Mouse (Mus musculus): ENCODE measurements around the gene Chrm2. TPM values are rescaled to one million over a fixed set of nuclear protein-coding genes. Genes with fewer than 3 reads are reported as not detected.

Gene Chrm2
- total and polyA plus RNA-seq, 3 experiments: 26.1 to 83.6 (median 67.4) TPM

DNA sequence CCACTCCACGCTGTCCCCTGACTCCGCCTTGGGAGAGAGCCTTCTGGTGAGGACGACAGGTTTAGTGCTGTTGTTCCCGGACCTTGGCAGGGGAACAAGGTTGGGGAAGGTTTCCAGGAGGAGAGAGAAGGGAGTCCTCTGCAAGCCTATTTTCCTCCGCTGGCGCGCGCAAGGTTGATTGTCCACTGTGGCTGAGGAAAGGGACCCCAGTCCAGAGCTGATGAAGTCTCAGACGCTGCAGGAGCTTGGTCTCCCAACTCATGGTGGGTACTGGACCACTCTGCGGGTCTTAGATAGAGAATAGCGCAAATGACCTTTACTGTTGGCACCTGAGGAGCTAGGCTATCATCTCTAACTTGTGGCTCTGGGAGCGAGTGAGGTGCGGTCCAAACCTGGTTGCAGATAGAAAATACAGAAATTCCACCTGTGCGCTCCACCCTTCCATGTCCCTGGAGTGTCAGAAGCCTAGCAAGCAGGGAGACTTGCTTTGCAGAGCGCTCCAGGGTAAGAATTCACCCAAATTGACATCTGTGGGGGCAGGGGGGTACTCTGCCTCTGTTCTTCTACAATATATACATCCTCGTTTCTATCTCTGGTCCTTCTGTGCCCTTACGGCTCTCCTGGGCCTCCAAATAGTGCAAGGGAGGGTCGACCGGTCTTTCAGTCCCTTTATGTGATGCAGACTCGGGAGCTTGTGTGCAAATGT lies 1.5 kb downstream of the Chrm2 start:
- TF ChIP-seq EP300 (IDR thresholded peaks at IDR 0.05; ENCODE audit: insufficient read depth, low read depth, low read length) (no peak), POLR2A (IDR thresholded peaks at IDR 0.05; ENCODE audit: insufficient read depth, low read depth, low read length) (peak; percentile 36; the same call in 1 of the 2 replicates), CTCF (IDR thresholded peaks at IDR 0.05) (no peak)
- 31% methylated on average over 20 of the region's 20 CpGs for WGBS
- H3K36me3 ChIP-seq (ENCODE audit: control insufficient read depth, insufficient read depth, low read length): no peaks in the 10 kb centered on the region
- H3K4me3 ChIP-seq: peak overlapping the region; percentile 60
- peak; percentile 47 for DNase-seq
- intact Hi-C loops (cut with DNase I): loop anchor here (5.0 to 10.0 kb wide), 4 partner anchors 63 to 1005 kb away; no protein-coding TSS in a partner anchor
- H3K4me1 ChIP-seq (ENCODE audit: control insufficient read depth, insufficient read depth, low read length): no peaks in the 10 kb centered on the region
- H3K27me3 ChIP-seq (ENCODE audit: control insufficient read depth, insufficient read depth, low read length): no peaks in the 10 kb centered on the region
- peak overlapping the region; percentile 88 for H3K27ac ChIP-seq
- peak overlapping the region; percentile 60 for H3K9ac ChIP-seq (ENCODE audit: low read depth, low read length)
- H3K79me2 ChIP-seq (replicated peaks; ENCODE audit: control insufficient read depth, insufficient read depth, low read length): no peaks in the 10 kb centered on the region

DNA sequence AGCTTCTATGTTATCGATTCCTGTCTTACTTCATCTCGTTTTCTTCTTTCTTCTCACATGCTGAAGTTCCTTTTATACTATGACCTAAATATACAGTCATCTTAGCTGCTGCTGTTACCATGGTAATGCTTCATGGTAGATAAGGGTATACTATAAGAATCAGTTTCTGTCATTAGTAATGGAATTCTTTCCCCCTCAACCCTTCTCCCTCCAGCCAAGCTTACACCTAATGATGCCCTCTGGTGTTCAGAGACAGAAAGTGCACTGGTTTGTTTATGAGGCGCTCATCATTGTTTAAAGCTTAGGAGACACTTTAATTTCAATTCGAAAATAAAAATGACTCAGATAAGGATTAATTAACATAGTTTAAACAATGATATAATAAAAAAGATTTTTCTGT lies 5.8 kb downstream of the Chrm2 start:
- Histone ChIP-seq H3K79me2 (replicated peaks; ENCODE audit: control insufficient read depth, insufficient read depth, low read length) (0 out of 2 replicates have a peak, but pooled peaks cover 1% of the 10 kb centered on the region), H3K9ac (ENCODE audit: low read depth, low read length) (no peak overlapping the region), H3K4me1 (ENCODE audit: control insufficient read depth, insufficient read depth, low read length) (peaks cover 8% of the 10 kb centered on the region), H3K27ac (no peak overlapping the region), H3K36me3 (ENCODE audit: control insufficient read depth, insufficient read depth, low read length) (peaks cover 12% of the 10 kb centered on the region), H3K4me3 (no peak overlapping the region), H3K27me3 (ENCODE audit: control insufficient read depth, insufficient read depth, low read length) (no peaks in the 10 kb centered on the region)
- intact Hi-C loops (cut with DNase I): loop anchor here (5.0 kb wide), 2 partner anchors 114 to 1141 kb away; no protein-coding TSS in a partner anchor
- TF ChIP-seq CTCF (IDR thresholded peaks at IDR 0.05) (peak; percentile 72), EP300 (IDR thresholded peaks at IDR 0.05; ENCODE audit: insufficient read depth, low read depth, low read length) (no peak), POLR2A (IDR thresholded peaks at IDR 0.05; ENCODE audit: insufficient read depth, low read depth, low read length) (no peak)
- WGBS: 62% methylated on average over 4 of the region's 4 CpGs
- no peak for DNase-seq

DNA sequence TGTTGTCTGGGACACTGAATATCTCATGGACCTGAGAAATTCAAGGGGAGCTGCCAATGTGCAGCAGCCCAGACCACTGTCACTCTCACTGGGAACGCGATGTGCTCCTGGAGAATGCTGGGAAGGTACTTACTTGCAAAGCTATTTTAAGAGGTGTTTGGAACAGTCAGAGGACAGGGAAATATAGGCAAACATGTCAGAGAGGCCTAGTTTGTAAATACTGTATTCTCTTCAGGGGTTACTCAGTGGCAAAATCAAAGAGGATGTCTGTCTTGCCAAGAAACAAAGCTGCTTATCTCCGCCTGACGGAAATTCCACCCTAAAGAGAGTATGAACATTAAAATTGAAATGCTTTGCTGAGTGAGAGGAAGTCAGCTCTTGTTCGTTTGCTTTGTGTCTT lies 17.3 kb downstream of the Chrm2 start:
- Histone ChIP-seq H3K9ac (ENCODE audit: low read depth, low read length) (no peak overlapping the region), H3K27me3 (ENCODE audit: control insufficient read depth, insufficient read depth, low read length) (no peaks in the 10 kb centered on the region), H3K27ac (peak overlapping the region; percentile 67), H3K36me3 (ENCODE audit: control insufficient read depth, insufficient read depth, low read length) (peaks cover 26% of the 10 kb centered on the region), H3K79me2 (replicated peaks; ENCODE audit: control insufficient read depth, insufficient read depth, low read length) (no peaks in the 10 kb centered on the region), H3K4me3 (no peak overlapping the region), H3K4me1 (ENCODE audit: control insufficient read depth, insufficient read depth, low read length) (peaks cover 3% of the 10 kb centered on the region)
- intact Hi-C loops (cut with DNase I): loop anchor here (5.0 kb wide), 1 partner anchor 42 kb away; no protein-coding TSS in a partner anchor
- DNase-seq: peak; percentile 52 to 80
- no peak for TF ChIP-seq CTCF (IDR thresholded peaks at IDR 0.05)
- TF ChIP-seq POLR2A (IDR thresholded peaks at IDR 0.05; ENCODE audit: insufficient read depth, low read depth, low read length): peak; percentile 41; the same call in 1 of the 2 replicates
- peak; percentile 100 for TF ChIP-seq EP300 (IDR thresholded peaks at IDR 0.05; ENCODE audit: insufficient read depth, low read depth, low read length)
- 6% methylated on average over 5 of the region's 5 CpGs for WGBS

DNA sequence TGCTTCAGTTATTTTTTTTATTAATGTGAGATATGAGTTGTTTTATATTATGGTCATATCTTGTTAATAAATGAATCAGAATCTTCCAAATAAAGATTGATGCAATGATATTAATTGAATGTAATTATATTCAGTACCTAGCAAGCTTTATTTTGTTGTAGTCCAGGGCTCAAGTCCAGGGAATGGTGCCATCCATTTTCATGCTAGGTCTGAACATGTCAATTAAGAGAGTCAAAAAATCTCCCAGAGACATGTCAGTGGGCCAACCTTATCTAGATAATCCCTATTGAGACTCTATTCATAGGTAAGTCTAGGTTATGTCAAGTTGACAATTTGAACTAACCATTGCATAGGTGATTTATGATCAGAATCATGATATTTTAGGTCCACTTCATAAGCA lies 21.1 kb downstream of the Chrm2 start:
- H3K36me3 ChIP-seq (ENCODE audit: control insufficient read depth, insufficient read depth, low read length): peaks cover 24% of the 10 kb centered on the region
- intact Hi-C loops (cut with DNase I): loop anchor here (5.0 kb wide), 1 partner anchor 38 kb away; no protein-coding TSS in a partner anchor
- H3K4me1 ChIP-seq (ENCODE audit: control insufficient read depth, insufficient read depth, low read length): peaks cover 3% of the 10 kb centered on the region
- no peaks in the 10 kb centered on the region for H3K79me2 ChIP-seq (replicated peaks; ENCODE audit: control insufficient read depth, insufficient read depth, low read length)
- no peaks in the 10 kb centered on the region for H3K27me3 ChIP-seq (ENCODE audit: control insufficient read depth, insufficient read depth, low read length)
- no peak for DNase-seq
- H3K27ac ChIP-seq: no peak overlapping the region
- TF ChIP-seq POLR2A (IDR thresholded peaks at IDR 0.05; ENCODE audit: insufficient read depth, low read depth, low read length): no peak
- TF ChIP-seq EP300 (IDR thresholded peaks at IDR 0.05; ENCODE audit: insufficient read depth, low read depth, low read length): no peak
- no peak for TF ChIP-seq CTCF (IDR thresholded peaks at IDR 0.05)
- no peak overlapping the region for H3K4me3 ChIP-seq
- H3K9ac ChIP-seq (ENCODE audit: low read depth, low read length): no peak overlapping the region

DNA sequence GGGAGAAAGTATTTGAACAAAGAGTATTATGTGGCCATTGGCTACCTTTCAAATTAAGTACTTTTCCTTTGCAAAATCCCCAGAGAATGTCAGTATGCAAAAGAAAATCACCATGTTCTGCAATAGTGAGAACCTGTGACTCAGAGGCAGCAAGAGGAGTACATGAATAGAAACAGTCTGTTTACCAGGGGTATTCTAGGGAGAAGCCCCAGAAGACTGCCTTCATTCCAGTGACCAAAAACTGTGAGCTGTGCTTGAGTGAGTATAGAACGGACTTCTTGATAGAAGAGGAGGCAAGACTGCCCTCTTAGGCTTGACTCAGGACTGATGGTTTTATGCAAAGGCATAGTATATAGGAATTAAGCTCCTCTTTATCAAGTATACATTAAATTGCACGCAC lies 22.2 kb downstream of the Chrm2 start:
- Histone ChIP-seq H3K27ac (no peak overlapping the region), H3K4me1 (ENCODE audit: control insufficient read depth, insufficient read depth, low read length) (no peaks in the 10 kb centered on the region; the same call in none of the 2 replicates), H3K79me2 (replicated peaks; ENCODE audit: control insufficient read depth, insufficient read depth, low read length) (no peaks in the 10 kb centered on the region), H3K36me3 (ENCODE audit: control insufficient read depth, insufficient read depth, low read length) (peaks cover 17% of the 10 kb centered on the region), H3K4me3 (no peak overlapping the region), H3K27me3 (ENCODE audit: control insufficient read depth, insufficient read depth, low read length) (no peaks in the 10 kb centered on the region), H3K9ac (ENCODE audit: low read depth, low read length) (no peak overlapping the region)
- TF ChIP-seq CTCF (IDR thresholded peaks at IDR 0.05) (no peak), EP300 (IDR thresholded peaks at IDR 0.05; ENCODE audit: insufficient read depth, low read depth, low read length) (no peak), POLR2A (IDR thresholded peaks at IDR 0.05; ENCODE audit: insufficient read depth, low read depth, low read length) (no peak)
- WGBS: 89% methylated on average over 2 of the region's 2 CpGs
- no peak for DNase-seq
- intact Hi-C loops (cut with DNase I): no loop called here

DNA sequence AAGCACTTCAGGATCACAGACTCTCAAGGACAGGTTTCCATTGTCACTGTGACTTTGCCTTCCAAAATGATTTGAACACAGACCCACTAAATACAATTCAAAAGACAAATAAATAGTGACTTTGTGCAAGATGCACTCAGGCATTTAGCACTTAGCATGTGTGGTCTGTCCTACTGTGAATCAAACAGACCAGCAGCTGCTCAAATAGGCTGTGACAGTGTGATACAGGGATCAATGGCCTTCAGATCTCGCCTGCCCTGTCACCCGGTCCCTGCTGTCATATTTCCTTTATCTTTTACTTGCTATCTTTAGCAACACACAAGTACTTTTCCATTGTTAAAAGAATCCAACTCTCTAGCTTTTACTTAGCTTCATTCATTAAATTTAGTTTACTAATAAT lies 31.8 kb downstream of the Chrm2 start:
- no peak overlapping the region for H3K9ac ChIP-seq (ENCODE audit: low read depth, low read length)
- H3K4me3 ChIP-seq: no peak overlapping the region
- peaks cover 13% of the 10 kb centered on the region for H3K36me3 ChIP-seq (ENCODE audit: control insufficient read depth, insufficient read depth, low read length)
- TF ChIP-seq EP300 (IDR thresholded peaks at IDR 0.05; ENCODE audit: insufficient read depth, low read depth, low read length) (no peak), CTCF (IDR thresholded peaks at IDR 0.05) (no peak), POLR2A (IDR thresholded peaks at IDR 0.05; ENCODE audit: insufficient read depth, low read depth, low read length) (no peak)
- intact Hi-C loops (cut with DNase I): no loop called here
- 0 out of 2 replicates have a peak, but pooled peaks cover 2% of the 10 kb centered on the region for H3K79me2 ChIP-seq (replicated peaks; ENCODE audit: control insufficient read depth, insufficient read depth, low read length)
- H3K27me3 ChIP-seq (ENCODE audit: control insufficient read depth, insufficient read depth, low read length): no peaks in the 10 kb centered on the region
- WGBS: 20% methylated on average over 2 of the region's 2 CpGs
- peaks cover 2% of the 10 kb centered on the region for H3K4me1 ChIP-seq (ENCODE audit: control insufficient read depth, insufficient read depth, low read length)
- peak overlapping the region; percentile 22 for H3K27ac ChIP-seq
- DNase-seq: no peak
